Mouse (Mus musculus) brain, embryonic 18.5 days (tissue): ENCODE results near the gene Zdhhc14.
"Not testable (repeated sequence)": the region's sequence is repeated elsewhere in the genome, so short reads cannot be mapped to it uniquely, and the experiment has no call there.

ENCODE experiments used
- DNase-seq: peaks from one replicate; pipeline ENCODE4 v3.0.0-alpha.2; 2012; ENCODE audit warnings: low read depth, low spot score

Zdhhc14 gene

GRCm38 (mm10) chr17:5600505-5601027 is 108.2 kb downstream of the Zdhhc14 start:
- DNase-seq, result no peak

GRCm38 (mm10) chr17:5601953-5602352 is 109.6 kb downstream of the Zdhhc14 start:
- no peak for DNase-seq

DNA sequence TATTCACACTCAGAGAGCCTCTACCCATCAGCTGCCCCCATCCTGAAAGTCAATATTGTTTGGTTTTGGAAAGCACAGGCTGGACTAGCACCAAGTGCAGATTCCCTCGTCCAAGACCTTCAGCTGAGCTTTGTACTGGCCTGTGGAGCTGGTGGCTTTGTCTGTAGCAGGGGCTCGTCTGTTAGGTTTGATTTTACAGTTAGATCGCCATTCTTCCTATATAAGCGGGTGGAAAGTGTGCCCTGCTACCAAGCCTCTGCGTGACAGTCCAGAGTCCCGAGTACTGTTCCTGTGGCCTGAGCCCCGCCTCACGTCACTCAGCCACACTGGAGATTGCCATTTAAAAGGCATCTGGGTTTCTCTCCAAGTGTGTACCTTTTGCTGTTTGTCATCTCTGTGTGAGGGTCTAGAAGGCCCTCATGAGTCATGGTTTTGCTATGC is 113.8 kb downstream of the Zdhhc14 start:
- DNase-seq, result no peak

DNA sequence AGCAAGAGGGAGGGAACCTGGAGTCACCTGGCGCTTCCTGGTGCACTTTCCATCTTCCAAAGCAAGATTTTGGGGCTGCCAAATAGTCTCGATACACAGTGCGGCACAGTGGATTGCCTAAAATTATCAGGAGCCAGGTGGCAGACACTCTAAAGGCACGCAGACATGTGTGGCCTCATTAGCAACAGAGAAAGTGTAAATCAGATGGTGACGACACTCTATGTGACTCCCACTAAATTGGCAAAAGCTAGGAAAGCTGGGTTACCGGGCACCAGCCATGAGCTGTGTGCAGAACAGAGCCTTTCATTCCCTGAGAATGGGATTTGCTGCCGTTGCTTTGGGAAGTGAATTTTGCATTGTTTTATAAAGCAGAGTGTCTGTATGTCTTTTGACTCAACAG is 115.0 kb downstream of the Zdhhc14 start:
- no peak for DNase-seq

DNA sequence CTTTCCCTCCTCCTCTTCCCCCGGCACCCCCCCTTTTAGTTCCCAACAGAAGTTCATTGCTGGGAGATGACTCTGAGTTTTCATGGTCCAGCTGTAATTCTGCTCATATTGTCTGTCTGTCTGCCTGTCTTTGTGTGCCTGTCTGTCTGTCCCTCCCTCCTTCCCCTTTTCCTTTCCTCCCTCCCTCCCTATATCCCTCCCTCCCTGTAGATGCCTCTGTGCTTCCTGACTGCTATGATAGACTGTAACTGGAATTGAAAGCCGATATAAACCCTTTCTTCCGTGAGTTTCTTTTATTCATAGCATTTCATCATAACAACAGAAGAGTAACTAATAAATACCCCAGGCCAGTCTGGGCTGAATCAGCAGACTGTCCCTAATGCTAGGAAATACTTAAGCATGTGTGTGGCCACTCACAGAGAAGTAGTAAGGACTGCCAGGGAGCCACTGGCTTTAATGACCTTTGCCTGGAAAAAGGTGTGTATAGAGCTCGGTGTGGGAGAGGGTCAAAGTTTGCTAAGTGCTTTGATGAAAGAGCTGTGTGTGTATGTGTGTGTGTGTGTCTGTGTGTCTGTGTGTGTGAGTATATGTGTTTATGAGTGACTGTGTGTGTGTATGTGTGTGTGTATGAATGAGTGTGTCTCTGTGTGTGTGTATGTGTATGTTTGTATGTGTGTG is 117.7 kb downstream of the Zdhhc14 start:
- DNase-seq, result no peak

GRCm38 (mm10) chr17:5612236-5612635 is 119.9 kb downstream of the Zdhhc14 start:
- DNase-seq, result no peak

GRCm38 (mm10) chr17:5614771-5615318 is 122.5 kb downstream of the Zdhhc14 start:
- no peak for DNase-seq

GRCm38 (mm10) chr17:5621626-5622591 is 129.6 kb downstream of the Zdhhc14 start:
- DNase-seq, result no peak

DNA sequence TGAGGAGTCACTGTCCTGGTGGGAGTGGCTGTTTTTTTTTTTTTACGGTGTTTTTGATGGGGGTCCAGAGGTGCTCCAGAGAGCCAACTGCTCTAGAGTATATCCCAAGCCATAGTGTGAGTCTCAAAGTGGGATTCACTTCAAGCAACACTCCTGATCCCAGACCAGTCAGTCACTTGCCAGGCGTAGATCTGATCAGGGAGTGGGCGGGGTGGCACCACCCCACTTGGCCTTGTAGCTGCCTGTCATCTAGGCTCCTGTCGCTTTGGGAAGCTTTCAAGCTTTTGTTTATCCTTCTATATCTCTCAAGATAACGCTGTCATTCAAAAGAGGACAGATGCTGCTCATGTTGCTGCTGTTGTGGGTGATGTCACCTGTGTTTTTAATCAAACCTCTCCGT is 130.4 kb downstream of the Zdhhc14 start:
- no peak for DNase-seq

DNA sequence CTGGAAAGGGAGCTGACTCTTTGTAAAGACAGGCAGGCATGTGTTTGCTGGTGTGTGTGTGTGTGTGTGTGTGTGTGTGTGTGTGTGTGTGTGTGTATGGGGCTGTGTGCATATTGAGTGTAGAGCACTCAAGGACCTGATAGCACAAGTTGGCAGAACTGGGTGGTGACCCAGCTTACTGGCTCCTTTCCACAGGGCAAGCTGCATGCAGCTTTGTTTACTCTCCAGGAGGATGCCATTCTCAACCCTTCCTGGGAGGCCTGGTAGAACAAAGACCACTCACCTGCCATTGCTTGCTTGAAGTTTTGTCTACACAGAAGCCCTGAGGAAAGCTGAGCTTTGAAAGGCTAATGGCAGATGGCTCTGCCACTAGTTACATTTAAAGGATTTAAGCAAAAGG is 130.8 kb downstream of the Zdhhc14 start:
- DNase-seq, result no peak

DNA sequence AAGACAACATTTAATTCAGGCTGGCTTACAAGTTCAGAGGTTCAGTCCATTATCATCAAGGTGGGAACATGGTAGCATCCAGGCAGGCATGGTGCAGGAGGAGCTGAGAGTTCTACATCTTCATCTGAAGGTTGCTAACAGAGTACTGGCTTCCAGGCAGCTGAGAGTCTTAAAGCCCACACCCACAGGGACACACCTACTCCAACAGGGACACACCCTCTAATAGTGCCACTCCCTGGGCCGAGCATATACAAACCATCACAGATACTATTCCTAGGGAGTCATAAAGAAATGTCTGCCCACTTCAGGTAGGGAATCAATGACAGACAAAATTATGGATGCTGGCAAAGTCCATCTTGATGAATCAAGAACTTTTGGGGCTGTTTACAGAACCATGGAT is 132.5 kb downstream of the Zdhhc14 start:
- not testable (repeated sequence) for DNase-seq

DNA sequence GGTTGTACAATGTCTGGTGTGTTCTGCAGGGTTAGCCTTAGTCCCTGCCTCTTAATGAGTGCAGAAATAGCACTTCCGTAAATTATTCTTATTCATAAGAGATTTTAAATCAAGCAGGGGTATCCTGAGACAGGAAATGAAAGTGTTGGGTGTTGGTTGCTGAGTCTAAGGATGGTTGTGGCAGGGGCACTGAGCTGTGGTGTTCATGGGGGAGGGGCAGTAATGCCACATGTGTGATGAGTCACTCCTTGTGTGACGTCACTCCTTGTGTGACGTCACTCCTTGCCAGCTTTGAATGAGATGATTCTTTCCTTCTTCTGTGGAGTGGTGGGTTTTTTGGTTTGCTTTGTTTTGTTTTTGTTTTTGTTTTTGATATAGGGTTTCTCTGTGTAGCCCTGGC is 134.0 kb downstream of the Zdhhc14 start:
- no peak for DNase-seq

GRCm38 (mm10) chr17:5627664-5628063 is 135.3 kb downstream of the Zdhhc14 start:
- no peak for DNase-seq

GRCm38 (mm10) chr17:5629651-5630050 is 137.3 kb downstream of the Zdhhc14 start:
- DNase-seq, result peak; percentile 46

- no peak for DNase-seq
Observed at GRCm38 (mm10) chr17:5635254-5635653, 142.9 kb downstream of the Zdhhc14 start.

- DNase-seq, result no peak
Observed at GRCm38 (mm10) chr17:5641436-5641835, 149.1 kb downstream of the Zdhhc14 start.

- no peak for DNase-seq
Observed at GRCm38 (mm10) chr17:5642918-5643721, 150.8 kb downstream of the Zdhhc14 start.

DNA sequence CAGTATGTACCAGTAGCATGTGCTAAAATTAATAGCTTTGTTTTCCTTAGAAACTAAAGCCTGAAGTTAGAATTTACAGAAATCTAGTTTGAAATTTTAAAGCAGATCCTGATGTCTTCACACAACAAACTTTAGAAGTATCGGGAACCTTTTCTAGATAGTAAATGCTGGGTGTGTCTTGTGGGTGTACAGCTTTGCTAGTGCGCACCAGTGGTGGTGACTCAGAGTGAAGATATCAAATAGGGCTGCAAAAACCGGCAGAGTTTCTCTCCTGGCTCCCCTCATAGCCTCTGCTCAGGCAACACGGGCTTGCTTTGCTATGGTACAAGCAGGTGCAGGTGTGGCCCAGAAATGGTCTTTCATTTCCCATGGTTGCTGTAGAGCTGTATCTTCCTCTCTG is 157.8 kb downstream of the Zdhhc14 start:
- no peak for DNase-seq

DNA sequence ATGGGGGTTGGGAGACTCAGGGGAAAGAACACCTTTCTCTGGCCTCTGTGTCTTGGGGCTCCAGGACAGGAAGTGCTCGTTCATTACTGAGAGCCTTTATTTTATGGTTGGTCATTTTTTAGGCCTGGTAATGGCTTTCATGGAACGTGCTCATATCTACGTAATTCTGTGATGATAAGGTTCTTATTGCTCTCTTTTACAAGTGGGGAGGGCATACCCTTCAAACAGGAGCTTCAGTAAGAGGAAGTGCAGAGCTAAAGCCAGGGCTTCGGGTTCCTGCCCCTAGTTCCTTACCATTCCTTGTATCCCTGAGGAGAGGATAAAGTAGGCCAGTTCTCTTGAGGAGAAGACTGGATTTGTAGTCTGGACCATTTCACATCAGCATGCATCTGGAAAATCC is 158.3 kb downstream of the Zdhhc14 start:
- no peak for DNase-seq

GRCm38 (mm10) chr17:5651551-5651950 is 159.2 kb downstream of the Zdhhc14 start:
- no peak for DNase-seq

GRCm38 (mm10) chr17:5653981-5654380 is 161.6 kb downstream of the Zdhhc14 start:
- no peak for DNase-seq
